Mouse (Mus musculus): ENCODE data around the gene Spib.
A peak's percentile ranks its signal among the peaks of the same experiment; 100 is the strongest.

The Spib gene

GRCm38 (mm10) chr7:44531946-44532732 is at the start of gene Spib:
Spib (minus strand) TSS chr7:44532071.
- no peak for DNase-seq (ENCODE audit: low spot score in 2 of 2)

GRCm38 (mm10) chr7:44581637-44582036 is 49.8 kb upstream of the Spib start:
- no peak for DNase-seq (ENCODE audit: low spot score in 2 of 2)

- no peak for DNase-seq (ENCODE audit: low spot score in 2 of 2)
Measured at GRCm38 (mm10) chr7:44576333-44576844, 44.5 kb upstream of the Spib start.

- no peak for DNase-seq (ENCODE audit: low spot score in 2 of 2)
Measured at GRCm38 (mm10) chr7:44572956-44573484, 41.1 kb upstream of the Spib start.

GRCm38 (mm10) chr7:44572213-44572701 is 40.4 kb upstream of the Spib start, which contains the start of gene Napsa:
Napsa (plus strand) TSS chr7:44572380.
- no peak for DNase-seq (ENCODE audit: low spot score in 2 of 2)

GRCm38 (mm10) chr7:44571811-44572210 is 39.9 kb upstream of the Spib start:
- DNase-seq (ENCODE audit: low spot score in 2 of 2), result no peak

- DNase-seq (ENCODE audit: low spot score in 2 of 2), result no peak
Measured at GRCm38 (mm10) chr7:44570989-44571388, 39.1 kb upstream of the Spib start.

- no peak for DNase-seq (ENCODE audit: low spot score in 2 of 2)
Measured at GRCm38 (mm10) chr7:44568803-44569202, 36.9 kb upstream of the Spib start.

GRCm38 (mm10) chr7:44565414-44565813 is 33.5 kb upstream of the Spib start:
- no peak for DNase-seq (ENCODE audit: low spot score in 2 of 2)

GRCm38 (mm10) chr7:44564486-44564885 is 32.6 kb upstream of the Spib start:
- DNase-seq (ENCODE audit: low spot score in 2 of 2), result no peak

- no peak for DNase-seq (ENCODE audit: low spot score in 2 of 2)
Measured at GRCm38 (mm10) chr7:44563284-44563683, 31.4 kb upstream of the Spib start.

GRCm38 (mm10) chr7:44560435-44561400 is 28.8 kb upstream of the Spib start:
- DNase-seq (ENCODE audit: low spot score in 2 of 2), result peak in 1 of 2 experiments; percentile 76

GRCm38 (mm10) chr7:44557629-44558028 is 25.8 kb upstream of the Spib start:
- no peak for DNase-seq (ENCODE audit: low spot score in 2 of 2)

- DNase-seq (ENCODE audit: low spot score in 2 of 2), result peak; percentile 91 to 93
Measured at GRCm38 (mm10) chr7:44553826-44554225, 22.0 kb upstream of the Spib start, which contains the start of gene Nr1h2. Nr1h2 (minus strand) TSS chr7:44553951.

GRCm38 (mm10) chr7:44553196-44553764 is 21.4 kb upstream of the Spib start:
- peak; percentile 65 to 76 for DNase-seq (ENCODE audit: low spot score in 2 of 2)

- DNase-seq (ENCODE audit: low spot score in 2 of 2), result no peak
Measured at GRCm38 (mm10) chr7:44552141-44552908, 20.5 kb upstream of the Spib start.

GRCm38 (mm10) chr7:44551731-44552130 is 19.9 kb upstream of the Spib start:
- DNase-seq (ENCODE audit: low spot score in 2 of 2), result no peak

- DNase-seq (ENCODE audit: low spot score in 2 of 2), result no peak
Measured at GRCm38 (mm10) chr7:44551301-44551700, 19.4 kb upstream of the Spib start.

GRCm38 (mm10) chr7:44550409-44550678 is 18.5 kb upstream of the Spib start:
- no peak for DNase-seq (ENCODE audit: low spot score in 2 of 2)

GRCm38 (mm10) chr7:44549621-44550408 is 17.9 kb upstream of the Spib start:
- no peak for DNase-seq (ENCODE audit: low spot score in 2 of 2)
